Mouse (Mus musculus) liver, embryonic 16.5 days (tissue): ENCODE measurements around the gene Trpv1. TPM values are rescaled to one million over a fixed set of nuclear protein-coding genes. Genes with fewer than 3 reads are reported as not detected.

ENCODE experiments used
- ATAC-seq: fragments of 200-750 bp; cut with Nextera tagmentation; 2 replicates; pipeline ENCODE4 v1.8.0; 2017; ENCODE audit warnings: low read depth, mild to moderate bottlenecking, moderate number of reproducible peaks, moderate library complexity
- H3K27ac ChIP-seq: fragments of 300-500 bp; sonication (generic); 2 replicates; pipeline ENCODE4 v1.5.1; 2014; ENCODE audit warnings: mild to moderate bottlenecking, low read length
- H3K27me3 ChIP-seq: fragments of 300-500 bp; sonication (generic); 2 replicates; pipeline ENCODE4 v1.6.1; 2014; ENCODE audit warnings: low read depth, low read length, mixed read lengths; ENCODE audit not compliant: control insufficient read depth, insufficient read depth
- H3K36me3 ChIP-seq: fragments of 300-500 bp; sonication (generic); 2 replicates; pipeline ENCODE4 v1.6.1; 2014; ENCODE audit warnings: mild to moderate bottlenecking; ENCODE audit not compliant: control insufficient read depth, insufficient read depth
- H3K4me1 ChIP-seq: fragments of 300-500 bp; sonication (generic); 2 replicates; pipeline ENCODE4 v1.6.1; 2014; ENCODE audit warnings: low read depth, low read length, mixed read lengths; ENCODE audit not compliant: control insufficient read depth
- H3K4me2 ChIP-seq: fragments of 300-500 bp; sonication (generic); 2 replicates; pipeline ENCODE4 v1.6.1; 2014; ENCODE audit warnings: low read depth, low read length, mixed read lengths
- H3K4me3 ChIP-seq: fragments of 300-500 bp; sonication (generic); 2 replicates; pipeline ENCODE4 v1.5.1; 2014; ENCODE audit warnings: low read depth, mild to moderate bottlenecking, low read length
- H3K9ac ChIP-seq: fragments of 300-500 bp; sonication (generic); 2 replicates; pipeline ENCODE4 v1.6.1; 2014; ENCODE audit warnings: low read depth, low read length
- H3K9me3 ChIP-seq: fragments of 300-500 bp; sonication (generic); replicated peaks from 2 replicates; pipeline ENCODE4 v1.6.1; 2016; ENCODE audit warnings: low read length; ENCODE audit not compliant: control insufficient read depth
- WGBS: fragments of 180-500 bp; shearing (Covaris S2); extraction: QIAGEN DNeasy Blood & Tissue Kit; methylation state at CpG from one replicate; pipeline ENCODE4 v1.1.7; 2014; ENCODE audit not compliant: insufficient replicate concordance; 5-methylcytosine and 5-hydroxymethylcytosine counted together
- polyA plus RNA-seq: library from polyadenylated mRNA; unstranded; fragments of >200 nt; fragmentation: Nextera tagmentation; extraction: Ambion mirVana; gene quantifications from 2 replicates; pipeline ENCODE4 v1.2.1, GENCODE M21; 2015

The Trpv1 gene
- polyA plus RNA-seq, 1 experiment from 2014 or later = 0.65 TPM

GRCm38 (mm10) chr11:73283926-73284325, 49.8 kb downstream of the Trpv1 start:
- no peak overlapping the region for H3K27ac ChIP-seq

GRCm38 (mm10) chr11:73284351-73284750, 50.3 kb downstream of the Trpv1 start:
- H3K27me3 ChIP-seq = no peaks in the 10 kb centered on the region
- H3K4me2 ChIP-seq = no peak overlapping the region
- no peaks in the 10 kb centered on the region for H3K4me1 ChIP-seq
- no peak overlapping the region for H3K4me3 ChIP-seq
- H3K27ac ChIP-seq = no peak overlapping the region
- no peaks in the 10 kb centered on the region for H3K36me3 ChIP-seq
- no peak for ATAC-seq
- no peaks in the 10 kb centered on the region for H3K9me3 ChIP-seq
- H3K9ac ChIP-seq = no peak overlapping the region

More at GRCm38 (mm10) chr11:73283926-73284325, 49.8 kb downstream of the Trpv1 start:
- no peak for ATAC-seq
- H3K27me3 ChIP-seq = no peaks in the 10 kb centered on the region
- H3K9ac ChIP-seq = no peak overlapping the region
- no peaks in the 10 kb centered on the region for H3K36me3 ChIP-seq
- H3K4me2 ChIP-seq = no peak overlapping the region
- no peaks in the 10 kb centered on the region for H3K9me3 ChIP-seq
- no peak overlapping the region for H3K4me3 ChIP-seq
- H3K4me1 ChIP-seq = no peaks in the 10 kb centered on the region
- WGBS = 24% methylated on average over 1 of the region's 1 CpGs

- 55% methylated on average over 1 of the region's 1 CpGs for WGBS
- no peak overlapping the region for H3K4me3 ChIP-seq
- no peak overlapping the region for H3K9ac ChIP-seq
- ATAC-seq = no peak
- H3K9me3 ChIP-seq = no peaks in the 10 kb centered on the region
- no peak overlapping the region for H3K4me2 ChIP-seq
- no peaks in the 10 kb centered on the region for H3K27me3 ChIP-seq
- no peaks in the 10 kb centered on the region for H3K36me3 ChIP-seq
- H3K4me1 ChIP-seq = no peaks in the 10 kb centered on the region
- no peak overlapping the region for H3K27ac ChIP-seq
Measured at GRCm38 (mm10) chr11:73289621-73290020, 55.5 kb downstream of the Trpv1 start.

GRCm38 (mm10) chr11:73303123-73303522, 69.0 kb downstream of the Trpv1 start:
- H3K9me3 ChIP-seq = no peaks in the 10 kb centered on the region
- ATAC-seq = no peak
- H3K36me3 ChIP-seq = no peaks in the 10 kb centered on the region
- H3K27me3 ChIP-seq = no peaks in the 10 kb centered on the region
- 52% methylated on average over 2 of the region's 2 CpGs for WGBS
- H3K4me3 ChIP-seq = no peak overlapping the region
- H3K4me2 ChIP-seq = no peak overlapping the region
- no peak overlapping the region for H3K27ac ChIP-seq
- H3K4me1 ChIP-seq = no peaks in the 10 kb centered on the region
- no peak overlapping the region for H3K9ac ChIP-seq

Other genes starting within 250 kb of the Trpv1 start
- gene P2rx1, start 235.2 kb upstream of the Trpv1 start, polyA plus RNA-seq = 5.5 and 6.6 TPM in 2 replicates
- 0.76 and 0.86 TPM in 2 replicates for gene Camkk1, start 215.3 kb upstream of the Trpv1 start, polyA plus RNA-seq
- gene Ncbp3, start 186.5 kb upstream of the Trpv1 start, polyA plus RNA-seq = 4.2 and 4.3 TPM in 2 replicates
- 0.26 and 0.34 TPM in 2 replicates for gene Itgae, start 143.7 kb upstream of the Trpv1 start, polyA plus RNA-seq
- gene Haspin, start 96.0 kb upstream of the Trpv1 start, polyA plus RNA-seq = 10.6 and 11.1 TPM in 2 replicates
- 0.11 and 0.22 TPM in 2 replicates for gene P2rx5, start 73.9 kb upstream of the Trpv1 start, polyA plus RNA-seq
- 69.5 and 72.1 TPM in 2 replicates for gene Emc6, start 57.3 kb upstream of the Trpv1 start, polyA plus RNA-seq
- gene Tax1bp3, start 57.2 kb upstream of the Trpv1 start, polyA plus RNA-seq = 33.6 and 33.8 TPM in 2 replicates
- gene Ctns, start 35.2 kb upstream of the Trpv1 start, polyA plus RNA-seq = 8.0 and 8.6 TPM in 2 replicates
- 3.0 and 4.4 TPM in 2 replicates for gene Shpk, start 34.8 kb upstream of the Trpv1 start, polyA plus RNA-seq
- 0.01 and 0.04 TPM in 2 replicates for gene Trpv3, start 33.1 kb downstream of the Trpv1 start, polyA plus RNA-seq
- gene Aspa, start 95.3 kb downstream of the Trpv1 start, polyA plus RNA-seq = 3.0 and 4.0 TPM in 2 replicates
- gene Gm49340, start 95.4 kb downstream of the Trpv1 start, polyA plus RNA-seq = not detected in 2 replicates
- gene Spata22, start 95.4 kb downstream of the Trpv1 start, polyA plus RNA-seq = 3.2 and 3.3 TPM in 2 replicates
- gene Olfr20, start 116.5 kb downstream of the Trpv1 start, polyA plus RNA-seq = 0.08 and 0.22 TPM in 2 replicates
- gene Olfr376, start 137.0 kb downstream of the Trpv1 start, polyA plus RNA-seq = not detected in 2 replicates
- gene Olfr1, start 165.3 kb downstream of the Trpv1 start, polyA plus RNA-seq = not detected in 2 replicates
- gene Olfr378, start 194.2 kb downstream of the Trpv1 start, polyA plus RNA-seq = not detected in 2 replicates
- gene Olfr380, start 223.2 kb downstream of the Trpv1 start, polyA plus RNA-seq = not detected in 2 replicates